Mouse (Mus musculus) bone marrow macrophage, adult 2 months (primary cell): ENCODE measurements around the gene Cgrrf1.

Experiments
- CTCF ChIP-seq: IDR thresholded peaks from 2 replicates; pipeline ENCODE4 v1.5.1; 2012; ENCODE audit warnings: low read depth, mild to moderate bottlenecking, low read length, moderate library complexity
- POLR2A ChIP-seq: IDR thresholded peaks from 2 replicates; pipeline ENCODE4 v1.6.1; 2012; ENCODE audit warnings: mild to moderate bottlenecking, low read depth, low read length, borderline replicate concordance

DNA sequence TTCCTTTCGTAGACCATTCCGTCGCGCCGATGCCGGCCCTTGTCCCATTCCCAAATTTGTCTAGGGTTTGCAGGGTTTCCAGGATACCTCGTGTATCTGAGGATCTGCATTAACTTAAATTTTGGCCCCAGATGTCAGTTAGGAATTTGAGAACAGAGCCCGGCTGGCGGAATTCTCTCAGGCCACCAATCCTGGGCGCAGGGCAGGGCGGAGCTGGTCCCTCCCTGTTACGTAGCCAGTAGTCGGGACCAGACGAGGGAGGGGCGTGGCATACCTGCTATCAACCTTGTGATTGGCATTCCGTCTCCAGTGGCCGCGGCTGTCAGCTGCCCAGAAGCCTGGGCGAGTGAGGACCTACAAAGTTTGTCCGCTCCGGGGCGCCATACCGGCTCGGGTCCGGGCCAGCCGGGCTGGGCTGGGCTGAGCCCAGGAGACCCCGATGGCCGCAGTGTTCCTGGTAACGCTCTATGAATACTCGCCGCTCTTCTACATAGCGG is at the start of gene Cgrrf1:
- no peak for TF ChIP-seq CTCF
- no peak for TF ChIP-seq POLR2A
